Mouse (Mus musculus) thymus, postnatal 0 days (tissue): ENCODE measurements around the gene C1qc. TPM values are rescaled to one million over a fixed set of nuclear protein-coding genes. Genes with fewer than 3 reads are reported as not detected.
A peak's percentile ranks its signal among the peaks of the same experiment; 100 is the strongest.

Source experiments
- DNase-seq: peaks from one replicate; pipeline ENCODE4 v3.0.0-alpha.2; 2015; ENCODE audit warnings: low spot score
- polyA plus RNA-seq: library from polyadenylated mRNA; unstranded; fragments of >200 nt; fragmentation: Nextera tagmentation; extraction: Ambion mirVana; gene quantifications from 2 replicates; pipeline ENCODE4 v1.2.1, GENCODE M21; 2015

The C1qc gene
- polyA plus RNA-seq, 1 experiment from 2014 or later = 77.9 TPM

DNA sequence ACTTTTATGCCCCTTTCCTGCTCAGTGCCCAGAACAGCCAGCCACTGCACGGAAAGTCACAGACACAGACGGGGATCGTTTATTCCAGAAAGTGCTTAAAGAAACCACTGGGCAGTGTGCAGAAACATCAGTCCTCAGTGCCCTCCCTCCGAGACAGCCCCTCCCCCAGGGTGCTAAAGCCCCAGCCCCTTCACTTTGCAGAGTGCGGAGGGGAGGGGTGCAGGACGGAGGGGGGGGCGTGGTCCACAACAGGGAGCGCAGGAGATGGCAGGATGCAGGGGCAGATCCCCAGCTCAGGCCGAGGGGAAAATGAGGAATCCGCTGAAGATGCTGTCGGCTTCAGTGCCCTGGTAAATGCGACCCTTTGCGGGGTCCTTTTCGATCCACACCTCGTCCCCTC lies 3.0 kb upstream of the C1qc start:
- no peak for DNase-seq

- DNase-seq = no peak
Observed at GRCm38 (mm10) chr4:136894821-136895220, 2.0 kb upstream of the C1qc start.

- no peak for DNase-seq
Observed at GRCm38 (mm10) chr4:136893691-136894543, 1.1 kb upstream of the C1qc start.

- DNase-seq = no peak
Observed at GRCm38 (mm10) chr4:136892371-136892770, 494 bp downstream of the C1qc start.

DNA sequence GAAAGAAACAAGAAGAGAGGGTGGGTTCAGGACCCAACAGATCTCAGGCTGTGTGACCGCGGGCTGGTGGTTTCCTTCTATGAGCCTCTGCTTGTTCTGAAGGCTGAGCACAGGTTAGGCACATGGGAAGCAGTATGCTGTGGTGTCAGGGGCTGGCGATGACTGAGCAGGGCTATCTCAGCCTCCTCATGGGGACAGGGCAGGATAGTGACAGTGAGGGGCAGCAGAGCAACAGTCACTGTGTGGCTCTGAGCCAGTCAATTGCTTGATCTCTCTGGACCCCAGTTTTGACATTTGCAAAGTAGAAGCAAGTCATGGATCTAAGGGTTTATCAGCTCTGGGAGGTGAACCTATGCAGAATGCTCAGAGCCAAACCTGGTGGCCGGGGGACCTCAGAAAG lies 1.8 kb downstream of the C1qc start:
- DNase-seq = no peak

- no peak for DNase-seq
Observed at GRCm38 (mm10) chr4:136889981-136890380, 2.9 kb downstream of the C1qc start.

DNA sequence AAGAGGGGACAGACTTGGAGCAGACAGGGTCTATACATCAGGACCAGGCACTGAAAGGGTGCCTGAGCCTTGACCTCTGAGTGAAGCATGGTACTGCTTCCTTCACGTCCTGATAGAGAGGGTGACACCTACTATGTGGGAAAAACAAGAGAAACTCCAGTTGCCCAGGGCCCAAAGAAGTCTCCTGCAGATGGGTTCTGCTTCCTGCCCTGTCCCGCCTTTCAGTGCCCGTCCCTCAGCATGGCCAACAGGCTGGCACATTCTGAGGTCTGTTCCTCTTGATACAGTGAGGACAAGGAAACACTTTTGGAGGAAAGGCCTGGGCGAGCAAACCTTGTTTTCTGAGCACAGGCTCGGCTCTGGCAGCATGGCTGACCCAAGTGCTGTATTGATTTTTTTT lies 5.2 kb downstream of the C1qc start:
- DNase-seq = no peak

DNA sequence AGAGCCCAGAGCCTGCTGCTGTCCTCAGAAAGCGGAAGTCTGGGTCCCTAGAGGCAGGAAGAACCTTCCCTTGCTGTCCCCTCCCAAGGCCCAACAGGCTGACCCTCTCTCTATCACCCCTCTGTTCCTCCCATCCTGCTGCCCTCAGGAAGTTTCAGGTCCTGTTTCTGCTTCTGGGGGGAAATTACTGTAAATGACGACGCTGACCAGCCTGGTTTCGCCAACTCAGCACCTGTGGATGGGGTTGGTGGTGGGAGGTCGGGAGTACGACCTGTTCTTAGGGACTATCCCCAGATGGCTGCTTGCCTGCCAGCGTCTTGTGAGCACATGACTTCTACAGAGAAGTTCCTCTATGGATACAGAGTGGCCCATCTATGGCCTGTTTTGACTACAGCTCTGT lies 6.8 kb downstream of the C1qc start, which contains the start of gene C1qb:
Gene C1qb, minus strand, starts transcription at position 87 of the 400 bp plus-strand sequence.
- DNase-seq = no peak

- peak; percentile 29 for DNase-seq
Observed at GRCm38 (mm10) chr4:136878601-136879000, 14.3 kb downstream of the C1qc start.

DNA sequence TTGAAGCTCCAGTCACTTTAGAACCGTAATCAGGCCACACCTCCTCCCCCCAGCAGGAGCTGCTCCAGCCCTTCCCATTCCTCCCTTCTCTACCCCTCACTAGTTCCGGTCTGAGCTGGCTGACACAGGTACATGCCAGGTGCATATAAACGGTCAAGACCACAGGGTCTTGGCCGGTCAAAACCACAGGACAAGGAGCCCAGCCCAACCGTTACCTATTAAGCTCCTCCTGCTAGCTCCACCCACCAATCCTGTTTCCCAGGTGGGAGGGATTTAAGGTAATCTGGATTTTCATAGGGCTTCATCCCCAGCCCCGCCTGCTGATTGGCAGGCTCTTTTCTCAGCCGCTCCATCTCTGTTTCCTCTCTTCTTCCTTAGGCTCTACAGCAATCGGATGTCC lies 14.7 kb downstream of the C1qc start:
- no peak for DNase-seq

GRCm38 (mm10) chr4:136876971-136877370 lies 15.9 kb downstream of the C1qc start:
- DNase-seq = peak; percentile 60

DNA sequence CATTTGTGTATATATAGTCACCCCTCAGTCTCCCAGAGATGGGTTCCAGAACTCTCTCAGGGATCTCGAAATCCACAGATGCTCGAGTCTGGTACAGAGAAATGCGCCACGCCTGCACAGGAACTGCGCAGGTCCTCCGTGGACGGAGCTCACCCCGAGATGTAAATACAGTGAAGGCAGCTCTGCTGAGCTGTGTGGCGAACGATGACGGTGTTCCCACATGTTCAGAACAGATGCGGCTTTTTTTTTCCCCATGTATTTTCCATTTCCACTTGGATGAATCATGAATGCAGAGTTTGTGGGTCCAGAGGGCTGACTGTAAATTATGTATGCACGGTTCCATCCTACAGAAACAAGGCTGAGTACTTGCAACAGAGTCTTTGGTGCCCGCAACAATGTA lies 17.9 kb downstream of the C1qc start:
- DNase-seq = no peak

GRCm38 (mm10) chr4:136868371-136868770 lies 24.5 kb downstream of the C1qc start:
- no peak for DNase-seq

DNA sequence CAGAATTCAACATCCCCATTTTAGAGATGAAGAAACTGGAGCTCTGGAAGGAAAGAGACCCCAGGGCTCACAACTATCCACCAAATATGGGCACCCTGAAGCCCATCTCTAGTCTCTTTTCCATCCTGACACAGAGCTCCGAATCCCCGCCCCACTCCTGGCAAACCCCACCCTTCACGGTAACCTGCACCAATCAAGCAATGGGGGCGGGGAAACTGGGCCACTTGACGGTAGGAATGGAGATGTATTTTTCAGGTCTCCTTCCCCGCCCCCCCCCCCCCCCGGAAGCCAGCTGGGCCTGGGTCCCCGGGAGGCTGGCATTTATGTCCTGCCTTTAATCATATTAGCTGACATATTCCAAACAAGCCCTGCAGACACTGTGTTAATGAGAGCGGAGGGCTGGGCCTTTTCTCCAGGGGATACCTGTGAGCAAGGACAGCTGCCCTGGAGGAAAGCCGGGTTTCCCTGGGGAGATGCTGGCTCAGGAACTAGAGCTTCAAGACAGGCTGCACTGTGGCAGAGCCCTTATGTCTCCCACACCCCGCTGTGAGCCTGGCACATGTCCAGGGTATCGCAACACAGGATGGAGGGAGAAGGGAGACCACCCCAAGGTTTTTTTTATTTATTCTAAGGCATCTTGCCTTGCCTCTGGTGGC lies 25.0 kb downstream of the C1qc start:
- no peak for DNase-seq

GRCm38 (mm10) chr4:136865531-136865930 lies 27.3 kb downstream of the C1qc start:
- no peak for DNase-seq

DNA sequence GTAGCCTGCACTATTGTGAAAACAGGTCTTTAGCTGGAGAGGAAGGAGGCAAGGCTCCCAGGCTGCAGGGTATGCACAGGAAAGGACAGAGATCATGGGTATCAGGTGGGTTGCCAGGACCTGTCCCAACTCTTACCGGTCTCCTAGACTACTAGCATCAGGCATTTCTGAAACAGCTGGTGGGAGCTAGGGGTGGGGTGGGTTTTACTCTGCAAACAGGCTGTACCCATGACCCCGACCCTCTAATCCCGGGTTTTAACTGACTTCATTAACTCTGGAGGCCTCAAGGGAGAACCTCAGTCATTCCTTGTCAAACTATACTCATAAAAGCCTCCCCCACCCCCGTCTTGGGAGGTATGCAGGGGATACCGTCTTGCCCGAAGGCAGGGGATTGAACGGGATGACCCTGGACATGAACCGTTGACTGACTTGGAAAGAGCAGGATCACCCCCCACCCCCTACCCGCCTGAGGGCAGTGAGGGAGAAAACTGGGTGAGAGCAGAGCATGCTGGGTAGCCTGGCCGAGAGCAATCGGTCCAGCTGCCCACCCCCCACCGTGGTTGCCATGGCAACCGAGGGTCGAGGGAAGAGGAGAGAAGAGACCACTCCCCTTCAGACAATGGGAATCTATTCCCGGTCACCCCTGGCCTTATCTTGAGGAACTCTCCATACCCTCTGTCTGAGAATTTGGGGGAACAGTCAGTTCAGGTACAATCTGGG lies 28.0 kb downstream of the C1qc start:
- DNase-seq = no peak

- DNase-seq = peak; percentile 33
Observed at GRCm38 (mm10) chr4:136863517-136863916, 29.3 kb downstream of the C1qc start.

DNA sequence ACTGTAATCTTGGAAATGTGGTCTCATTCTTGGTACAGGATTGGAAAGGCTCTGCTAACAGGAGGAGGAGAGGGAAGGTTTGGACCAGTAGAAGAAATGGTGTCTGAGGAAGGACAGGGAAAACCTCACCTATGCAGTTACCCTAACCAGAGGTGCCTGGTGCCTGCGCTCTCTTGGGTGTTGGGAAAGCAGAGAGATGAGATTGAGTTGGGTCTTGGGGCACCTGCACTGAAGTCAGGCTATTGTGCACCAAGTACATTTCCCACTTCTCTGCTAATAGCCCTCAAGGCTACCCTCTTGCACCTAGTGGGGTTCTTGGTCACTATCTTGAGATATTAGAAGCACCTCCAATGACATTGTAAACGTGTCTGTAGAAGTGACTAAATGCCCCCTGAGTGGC lies 30.5 kb downstream of the C1qc start:
- no peak for DNase-seq

DNA sequence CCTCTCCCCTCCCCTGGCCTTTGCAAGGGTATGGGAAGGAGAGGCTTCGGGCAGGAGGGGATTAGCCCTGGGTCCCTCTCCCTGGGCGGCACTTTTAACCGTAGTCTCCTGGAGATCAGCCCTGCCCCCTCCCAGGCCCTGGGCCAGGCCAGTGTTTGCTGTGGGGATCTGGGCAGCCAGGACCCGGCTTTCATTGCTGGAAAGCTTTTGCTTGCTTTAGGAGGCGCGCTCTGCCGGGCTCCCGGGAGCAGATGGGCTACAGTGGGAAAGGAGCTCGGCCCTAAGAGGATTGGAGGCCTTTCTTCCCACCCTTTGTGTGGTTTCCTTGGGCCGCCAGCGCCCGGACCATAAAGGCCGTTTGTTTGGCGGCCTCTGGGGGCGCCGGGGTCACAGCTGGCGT lies 31.1 kb downstream of the C1qc start:
- DNase-seq = no peak

GRCm38 (mm10) chr4:136860022-136860421 lies 32.8 kb downstream of the C1qc start:
- DNase-seq = no peak

- DNase-seq = no peak
Observed at GRCm38 (mm10) chr4:136855081-136855480, 37.8 kb downstream of the C1qc start.

GRCm38 (mm10) chr4:136852989-136853388 lies 39.9 kb downstream of the C1qc start:
- DNase-seq = no peak
